Mouse (Mus musculus) ES-Bruce4 (cell line): ENCODE results near the gene Dst. TPM values are rescaled to one million over a fixed set of nuclear protein-coding genes. Genes with fewer than 3 reads are reported as not detected.

Experiments
- H3K27ac ChIP-seq: 2 replicates; pipeline ENCODE4 v1.5.1; 2012; ENCODE audit warnings: low read length, inconsistent platforms; ENCODE audit not compliant: insufficient read depth
- H3K27me3 ChIP-seq: 2 replicates; pipeline ENCODE4 v1.6.1; 2012; ENCODE audit warnings: mild to moderate bottlenecking, low read length, inconsistent platforms; ENCODE audit not compliant: control insufficient read depth, poor library complexity, insufficient read depth, severe bottlenecking
- H3K36me3 ChIP-seq: 2 replicates; pipeline ENCODE4 v1.6.1; 2012; ENCODE audit warnings: inconsistent platforms, mild to moderate bottlenecking, low read length, moderate library complexity; ENCODE audit not compliant: control insufficient read depth, poor library complexity, insufficient read depth, severe bottlenecking
- H3K4me1 ChIP-seq: one replicate; pipeline ENCODE4 v1.8.1; 2011; ENCODE audit warnings: low read length; ENCODE audit not compliant: control insufficient read depth, insufficient read depth
- H3K4me3 ChIP-seq: 2 replicates; pipeline ENCODE4 v1.5.1; 2011; ENCODE audit warnings: low read depth, mild to moderate bottlenecking, low read length
- H3K9ac ChIP-seq: 2 replicates; pipeline ENCODE4 v1.6.1; 2012; ENCODE audit warnings: low read depth, mild to moderate bottlenecking, inconsistent platforms; ENCODE audit not compliant: poor library complexity, severe bottlenecking
- H3K9me3 ChIP-seq: replicated peaks from 2 replicates; pipeline ENCODE4 v1.6.1; 2012; ENCODE audit warnings: mild to moderate bottlenecking, low read length, inconsistent platforms; ENCODE audit not compliant: control insufficient read depth, poor library complexity, insufficient read depth, severe bottlenecking
- CTCF ChIP-seq: IDR thresholded peaks from one replicate; pipeline ENCODE4 v1.8.1; 2011; ENCODE audit warnings: low read depth, low read length
- EP300 ChIP-seq: IDR thresholded peaks from 2 replicates; pipeline ENCODE4 v1.6.1; 2011; ENCODE audit warnings: low read depth, low read length; ENCODE audit not compliant: insufficient read depth
- POLR2A ChIP-seq: IDR thresholded peaks from one replicate; pipeline ENCODE4 v1.8.1; 2011; ENCODE audit warnings: low read length; ENCODE audit not compliant: insufficient read depth
- polyA plus RNA-seq: library from polyadenylated mRNA; stranded (reverse); fragments of >200 nt; gene quantifications from 2 replicates; pipeline ENCODE4 v1.2.4, GENCODE M21; 2011; ENCODE audit warnings: low read depth; ENCODE audit not compliant: missing spikeins, insufficient read depth, insufficient read length

Dst gene
- polyA plus RNA-seq, 1 experiment: 296 TPM

DNA sequence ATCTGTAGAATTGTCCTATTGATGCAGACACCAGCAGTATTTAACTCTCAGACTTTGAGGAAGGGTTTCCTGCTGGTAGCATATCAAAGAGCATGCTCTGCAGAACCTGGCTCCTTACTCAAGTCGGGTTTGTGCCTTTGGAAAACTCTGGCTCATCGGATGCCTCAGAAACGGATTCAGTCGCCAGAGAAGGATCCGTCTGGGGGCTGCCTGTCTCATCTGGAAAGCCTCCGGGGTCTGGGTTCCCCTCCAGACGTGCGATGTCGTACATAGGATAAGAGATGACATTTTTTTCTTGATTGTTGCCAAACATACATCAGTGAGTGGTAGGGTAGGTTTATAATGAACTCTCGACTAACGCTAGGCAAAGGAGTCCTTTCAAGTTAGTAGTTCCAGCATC is 361.6 kb downstream of the Dst start:
- Histone ChIP-seq H3K9me3 (no peaks in the 10 kb centered on the region), H3K4me1 (no peaks in the 10 kb centered on the region), H3K36me3 (peaks cover 60% of the 10 kb centered on the region), H3K27me3 (no peaks in the 10 kb centered on the region), H3K4me3 (no peak overlapping the region), H3K9ac (no peak overlapping the region), H3K27ac (no peak overlapping the region)
- TF ChIP-seq EP300 (no peak), POLR2A (no peak), CTCF (no peak)

DNA sequence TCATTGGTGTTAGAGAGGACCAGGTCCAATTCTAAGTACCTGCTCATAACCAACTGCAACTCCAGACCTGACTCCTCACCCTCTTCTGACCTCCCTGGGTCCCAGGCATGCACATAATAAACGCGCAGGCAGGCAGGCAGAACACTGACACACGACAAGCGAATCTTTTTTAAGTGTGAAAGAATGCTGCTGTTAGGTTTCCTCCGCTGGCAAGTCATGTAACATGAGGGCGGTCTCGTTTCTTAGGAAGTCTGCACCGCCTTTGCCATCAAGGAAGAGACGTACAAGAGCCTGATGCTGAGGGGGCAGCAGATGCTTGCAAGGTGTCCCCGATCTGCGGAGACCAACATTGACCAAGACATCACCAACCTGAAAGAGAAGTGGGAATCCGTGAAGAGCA is 365.9 kb downstream of the Dst start:
- no peak overlapping the region for H3K4me3 ChIP-seq
- no peaks in the 10 kb centered on the region for H3K27me3 ChIP-seq
- no peak overlapping the region for H3K9ac ChIP-seq
- no peaks in the 10 kb centered on the region for H3K9me3 ChIP-seq
- H3K4me1 ChIP-seq: no peaks in the 10 kb centered on the region
- H3K27ac ChIP-seq: no peak overlapping the region
- peaks cover 40% of the 10 kb centered on the region for H3K36me3 ChIP-seq
- no peak for TF ChIP-seq EP300
- TF ChIP-seq CTCF: no peak
- TF ChIP-seq POLR2A: no peak

DNA sequence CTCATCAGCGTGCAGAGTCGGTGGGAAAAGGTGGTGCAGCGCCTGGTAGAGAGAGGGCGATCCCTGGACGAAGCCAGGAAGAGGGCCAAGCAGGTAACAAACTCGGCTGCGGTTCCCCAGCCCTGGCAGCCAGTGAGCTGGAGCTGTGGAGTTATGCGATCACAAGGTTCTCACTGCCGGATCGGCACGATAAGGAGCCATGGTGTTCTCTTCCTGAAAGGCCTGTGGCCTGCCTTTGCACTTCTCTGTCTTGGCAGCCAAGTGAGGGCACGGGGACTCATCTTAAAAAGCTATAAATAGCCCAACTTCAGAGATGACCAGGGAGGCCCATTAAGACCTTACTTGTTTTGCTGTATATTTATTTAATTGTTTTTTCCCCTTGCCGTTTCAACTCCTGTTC is 367.8 kb downstream of the Dst start:
- TF ChIP-seq POLR2A (no peak), CTCF (no peak), EP300 (no peak)
- no peaks in the 10 kb centered on the region for H3K4me1 ChIP-seq
- H3K4me3 ChIP-seq: no peak overlapping the region
- H3K27ac ChIP-seq: no peak overlapping the region
- H3K9me3 ChIP-seq: no peaks in the 10 kb centered on the region
- no peaks in the 10 kb centered on the region for H3K27me3 ChIP-seq
- H3K36me3 ChIP-seq: peaks cover 33% of the 10 kb centered on the region
- H3K9ac ChIP-seq: no peak overlapping the region

DNA sequence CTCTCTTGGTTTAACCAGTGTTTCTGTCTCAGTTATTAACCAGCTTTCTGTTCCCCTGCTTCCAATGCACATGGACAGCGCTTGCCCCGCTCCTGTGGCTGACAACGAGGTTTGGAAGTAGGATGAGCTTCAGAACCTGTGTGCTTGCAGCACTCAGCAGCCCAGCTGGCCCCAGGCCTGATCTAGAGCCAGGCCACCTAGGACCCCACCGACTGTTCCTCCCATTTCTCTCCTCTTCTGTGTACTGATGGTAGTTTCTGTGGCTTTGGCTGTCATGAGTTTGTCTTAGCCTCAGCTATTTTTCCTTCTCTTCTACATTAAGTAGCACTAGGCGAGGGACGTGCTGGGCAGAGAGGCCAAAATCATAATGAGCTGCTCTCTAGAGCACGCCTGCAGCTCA is 368.7 kb downstream of the Dst start:
- Histone ChIP-seq H3K27ac (no peak overlapping the region), H3K36me3 (peaks cover 30% of the 10 kb centered on the region), H3K27me3 (no peaks in the 10 kb centered on the region), H3K9me3 (no peaks in the 10 kb centered on the region), H3K4me3 (no peak overlapping the region), H3K4me1 (no peaks in the 10 kb centered on the region), H3K9ac (no peak overlapping the region)
- TF ChIP-seq EP300: no peak
- TF ChIP-seq CTCF: no peak
- no peak for TF ChIP-seq POLR2A

- Histone ChIP-seq H3K9me3 (no peaks in the 10 kb centered on the region), H3K36me3 (peaks cover 32% of the 10 kb centered on the region), H3K9ac (no peak overlapping the region), H3K4me1 (no peaks in the 10 kb centered on the region), H3K27me3 (no peaks in the 10 kb centered on the region), H3K4me3 (no peak overlapping the region), H3K27ac (no peak overlapping the region)
- TF ChIP-seq EP300: no peak
- TF ChIP-seq POLR2A: no peak
- no peak for TF ChIP-seq CTCF
Measured at GRCm38 (mm10) chr1:34277259-34277658, 369.2 kb downstream of the Dst start.

GRCm38 (mm10) chr1:34283502-34283901 is 375.5 kb downstream of the Dst start:
- Histone ChIP-seq H3K27ac (no peak overlapping the region), H3K27me3 (no peaks in the 10 kb centered on the region), H3K36me3 (peaks cover 49% of the 10 kb centered on the region), H3K4me3 (no peak overlapping the region), H3K9ac (no peak overlapping the region), H3K9me3 (no peaks in the 10 kb centered on the region), H3K4me1 (no peaks in the 10 kb centered on the region)
- TF ChIP-seq CTCF (no peak), POLR2A (no peak), EP300 (no peak)
